Mouse (Mus musculus) stomach, embryonic 16.5 days (tissue): ENCODE measurements around the gene Apod. TPM values are rescaled to one million over a fixed set of nuclear protein-coding genes. Genes with fewer than 3 reads are reported as not detected.
"Not testable (repeated sequence)": the region's sequence is repeated elsewhere in the genome, so short reads cannot be mapped to it uniquely, and the experiment has no call there.

Source experiments
- ATAC-seq: fragments of 200-750 bp; cut with Nextera tagmentation; 2 replicates; pipeline ENCODE4 v1.8.0; 2017; ENCODE audit warnings: moderate number of reproducible peaks, moderate TSS enrichment; ENCODE audit not compliant: insufficient read depth, low FRiP score
- H3K27ac ChIP-seq: fragments of 300-500 bp; sonication (generic); 2 replicates; pipeline ENCODE4 v1.5.1; 2014; ENCODE audit warnings: low read length
- H3K27me3 ChIP-seq: fragments of 300-500 bp; sonication (generic); 2 replicates; pipeline ENCODE4 v1.6.1; 2014; ENCODE audit warnings: low read length, control low read depth, mixed read lengths; ENCODE audit not compliant: control insufficient read depth, insufficient read depth
- H3K36me3 ChIP-seq: fragments of 300-500 bp; sonication (generic); 2 replicates; pipeline ENCODE4 v1.6.1; 2014; ENCODE audit warnings: low read length; ENCODE audit not compliant: control insufficient read depth, insufficient read depth
- H3K4me1 ChIP-seq: fragments of 300-500 bp; sonication (generic); 2 replicates; pipeline ENCODE4 v1.6.1; 2014; ENCODE audit warnings: low read length, control low read depth, mixed read lengths; ENCODE audit not compliant: control insufficient read depth, insufficient read depth
- H3K4me2 ChIP-seq: fragments of 300-500 bp; sonication (generic); 2 replicates; pipeline ENCODE4 v1.6.1; 2014; ENCODE audit warnings: low read depth, low read length, mixed read lengths
- H3K4me3 ChIP-seq: fragments of 300-500 bp; sonication (generic); replicated peaks from 2 replicates; pipeline ENCODE4 v1.5.1; 2014; ENCODE audit warnings: mild to moderate bottlenecking, low read length
- H3K9ac ChIP-seq: fragments of 300-500 bp; sonication (generic); 2 replicates; pipeline ENCODE4 v1.6.1; 2014; ENCODE audit warnings: low read length
- H3K9me3 ChIP-seq: fragments of 300-500 bp; sonication (generic); replicated peaks from 2 replicates; pipeline ENCODE4 v1.6.1; 2016; ENCODE audit warnings: low read length, control low read depth; ENCODE audit not compliant: control insufficient read depth
- WGBS: fragments of 180-500 bp; shearing (Covaris S2); extraction: QIAGEN DNeasy Blood & Tissue Kit; methylation state at CpG from one replicate; pipeline ENCODE4 v1.1.7; 2014; 5-methylcytosine and 5-hydroxymethylcytosine counted together
- polyA plus RNA-seq: library from polyadenylated mRNA; unstranded; fragments of >200 nt; fragmentation: Nextera tagmentation; extraction: Ambion mirVana; gene quantifications from 2 replicates; pipeline ENCODE4 v1.2.1, GENCODE M21; 2015

The Apod gene
- polyA plus RNA-seq, 1 experiment from 2014 or later = 0.83 TPM

DNA sequence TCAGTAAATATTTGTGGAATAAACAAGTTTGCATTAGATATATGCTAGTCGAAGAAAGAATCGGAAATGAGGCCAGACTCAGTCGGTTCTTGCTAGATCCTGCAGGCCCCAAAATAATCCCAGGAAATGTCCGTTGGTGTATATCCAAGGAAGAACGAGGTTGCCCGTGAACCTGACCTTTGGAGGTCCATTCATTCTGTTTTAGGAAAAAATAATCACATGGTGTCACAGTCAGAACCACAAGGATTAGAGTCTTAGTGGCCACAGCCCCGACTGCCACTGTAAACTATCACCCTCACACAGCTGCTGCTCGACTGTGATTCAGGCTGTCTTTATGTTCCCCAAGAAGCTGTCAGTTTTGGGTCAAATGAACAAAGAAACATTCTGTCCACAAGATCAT lies 12.8 kb upstream of the Apod start:
- 58% methylated on average over 8 of the region's 8 CpGs for WGBS
- H3K4me1 ChIP-seq = no peaks in the 10 kb centered on the region
- no peak for ATAC-seq

DNA sequence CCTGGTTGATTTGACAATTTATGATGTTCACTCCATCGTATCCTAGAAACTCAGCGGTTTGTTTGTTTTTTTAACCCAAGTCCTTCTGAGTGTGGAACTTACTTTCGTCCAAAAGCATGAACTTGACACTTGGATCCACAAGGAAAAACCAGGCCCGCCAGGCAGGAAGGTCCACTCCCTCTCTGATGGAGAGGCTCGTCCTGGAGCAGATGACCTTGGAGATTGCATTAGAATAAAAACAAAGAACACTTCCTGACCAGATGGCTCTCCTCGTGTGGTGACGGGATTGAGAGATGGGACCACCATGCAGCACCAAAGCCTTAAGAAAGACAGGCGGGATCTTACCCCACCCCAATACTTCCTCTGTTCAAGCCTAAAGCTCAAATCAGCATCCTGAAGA lies 12.1 kb upstream of the Apod start:
- ATAC-seq = peak; percentile 25; the same call in 1 of the 2 replicates
- Histone ChIP-seq H3K9ac (no peak overlapping the region), H3K27ac (peak overlapping the region; percentile 32; the same call in 1 of the 2 replicates), H3K4me3 (no peak overlapping the region), H3K4me2 (no peak overlapping the region), H3K36me3 (no peaks in the 10 kb centered on the region), H3K27me3 (no peaks in the 10 kb centered on the region), H3K9me3 (no peaks in the 10 kb centered on the region), H3K4me1 (no peaks in the 10 kb centered on the region)
- 51% methylated on average over 8 of the region's 8 CpGs for WGBS

More for the DNA sequence above, 12.8 kb upstream of the Apod start:
- no peak overlapping the region for H3K4me2 ChIP-seq
- 0 out of 2 replicates have a peak overlapping the region, but pooled peaks have one; percentile 32 for H3K27ac ChIP-seq
- H3K9ac ChIP-seq = no peak overlapping the region
- H3K4me3 ChIP-seq = no peak overlapping the region
- no peaks in the 10 kb centered on the region for H3K27me3 ChIP-seq
- no peaks in the 10 kb centered on the region for H3K36me3 ChIP-seq
- H3K9me3 ChIP-seq = no peaks in the 10 kb centered on the region

DNA sequence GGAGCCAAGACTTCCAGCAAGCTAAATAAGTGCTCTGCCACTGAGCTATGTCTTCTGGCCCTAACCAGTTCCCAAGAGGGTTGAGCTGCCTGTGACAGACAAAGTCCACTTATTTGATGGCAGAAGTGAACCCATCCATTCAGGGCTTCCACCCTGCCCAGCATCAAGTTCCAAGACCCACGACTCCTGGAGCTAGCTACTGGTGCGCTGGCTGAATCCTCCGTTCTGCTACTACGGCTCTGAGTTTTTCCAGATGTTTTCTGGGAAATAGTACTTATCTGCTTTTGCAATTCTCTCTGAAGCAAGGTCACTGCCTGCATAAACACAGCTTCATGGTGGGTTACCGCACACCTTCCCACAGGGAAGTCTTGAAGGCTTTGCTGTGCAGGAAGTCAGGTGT lies 11.4 kb upstream of the Apod start:
- Histone ChIP-seq H3K9ac (no peak overlapping the region), H3K4me3 (no peak overlapping the region), H3K27me3 (no peaks in the 10 kb centered on the region), H3K4me1 (no peaks in the 10 kb centered on the region), H3K27ac (no peak overlapping the region), H3K4me2 (no peak overlapping the region), H3K36me3 (no peaks in the 10 kb centered on the region), H3K9me3 (no peaks in the 10 kb centered on the region)
- WGBS = 54% methylated on average over 5 of the region's 5 CpGs
- no peak for ATAC-seq

DNA sequence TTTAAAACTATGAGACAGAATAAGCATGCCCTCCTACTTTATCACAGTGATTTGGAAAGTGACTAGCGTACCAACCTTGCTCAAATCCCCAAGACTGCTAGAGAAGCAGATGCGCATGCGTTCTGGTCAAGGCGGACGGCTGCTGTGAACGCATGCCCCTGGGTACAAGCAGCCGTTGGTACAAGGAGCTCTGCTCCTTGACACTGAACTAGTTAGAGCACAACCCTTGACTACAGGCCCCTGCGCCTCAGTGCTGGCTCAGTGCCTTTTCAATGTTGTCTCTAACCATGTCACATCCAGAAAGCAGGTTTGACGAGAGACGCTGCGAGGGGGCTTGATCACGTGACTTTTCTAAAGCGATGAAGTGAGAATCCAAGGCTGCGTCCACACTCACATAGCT lies 10.5 kb upstream of the Apod start:
- H3K36me3 ChIP-seq = no peaks in the 10 kb centered on the region
- no peaks in the 10 kb centered on the region for H3K27me3 ChIP-seq
- H3K4me3 ChIP-seq = no peak overlapping the region
- ATAC-seq = no peak
- no peaks in the 10 kb centered on the region for H3K4me1 ChIP-seq
- H3K9me3 ChIP-seq = no peaks in the 10 kb centered on the region
- H3K27ac ChIP-seq = no peak overlapping the region
- no peak overlapping the region for H3K9ac ChIP-seq
- WGBS = 93% methylated on average over 14 of the region's 14 CpGs
- no peak overlapping the region for H3K4me2 ChIP-seq

DNA sequence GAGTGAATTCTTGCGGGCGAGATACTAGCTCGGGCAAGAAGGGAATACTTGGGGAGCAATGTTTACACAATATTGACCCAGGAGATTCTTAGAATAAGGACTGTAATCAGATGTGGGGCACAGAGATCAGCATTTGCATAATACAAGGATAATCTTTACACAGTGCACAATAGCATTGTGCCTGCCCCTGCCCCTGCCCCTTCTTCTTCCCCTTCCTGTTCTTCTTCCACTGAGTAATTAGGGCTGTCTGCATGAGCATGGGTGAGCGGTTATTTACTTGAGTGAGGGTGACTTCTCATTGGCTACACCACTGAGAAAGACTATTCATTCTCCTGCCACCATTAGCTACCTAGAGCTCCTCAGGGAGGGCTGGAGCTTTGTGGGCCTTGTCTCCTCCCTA lies 6.9 kb upstream of the Apod start:
- H3K4me3 ChIP-seq = no peak overlapping the region
- WGBS = 62% methylated on average over 4 of the region's 4 CpGs
- no peaks in the 10 kb centered on the region for H3K9me3 ChIP-seq
- no peak overlapping the region for H3K27ac ChIP-seq
- H3K4me2 ChIP-seq = no peak overlapping the region
- H3K36me3 ChIP-seq = no peaks in the 10 kb centered on the region
- no peaks in the 10 kb centered on the region for H3K27me3 ChIP-seq
- no peak overlapping the region for H3K9ac ChIP-seq
- no peak for ATAC-seq
- peaks cover 4% of the 10 kb centered on the region; the same call in 1 of the 2 replicates for H3K4me1 ChIP-seq

DNA sequence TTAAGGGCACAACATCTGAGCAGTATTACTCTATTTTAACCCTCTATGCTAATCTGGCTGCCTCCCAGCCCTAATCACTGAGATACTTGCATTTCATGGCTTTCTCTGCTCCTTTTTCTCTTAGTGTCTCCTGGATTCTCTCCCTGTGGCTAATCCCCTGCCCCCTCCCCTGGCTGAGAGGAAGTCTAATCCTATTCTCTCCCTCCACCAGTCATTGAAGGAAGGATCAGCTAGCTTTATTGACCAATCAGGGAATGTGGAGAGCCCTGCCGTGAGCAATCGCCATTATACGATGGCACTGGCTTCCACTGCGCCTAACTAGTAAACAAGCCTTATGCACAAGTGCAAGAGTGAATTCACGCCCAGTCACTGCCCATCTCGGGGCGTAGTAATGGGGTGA lies 6.3 kb upstream of the Apod start:
- no peak overlapping the region for H3K4me2 ChIP-seq
- no peak overlapping the region for H3K9ac ChIP-seq
- H3K27me3 ChIP-seq = no peaks in the 10 kb centered on the region
- no peak for ATAC-seq
- no peaks in the 10 kb centered on the region for H3K9me3 ChIP-seq
- H3K4me1 ChIP-seq = peaks cover 4% of the 10 kb centered on the region; the same call in 1 of the 2 replicates
- 73% methylated on average over 7 of the region's 7 CpGs for WGBS
- H3K27ac ChIP-seq = no peak overlapping the region
- no peaks in the 10 kb centered on the region for H3K36me3 ChIP-seq
- H3K4me3 ChIP-seq = no peak overlapping the region

DNA sequence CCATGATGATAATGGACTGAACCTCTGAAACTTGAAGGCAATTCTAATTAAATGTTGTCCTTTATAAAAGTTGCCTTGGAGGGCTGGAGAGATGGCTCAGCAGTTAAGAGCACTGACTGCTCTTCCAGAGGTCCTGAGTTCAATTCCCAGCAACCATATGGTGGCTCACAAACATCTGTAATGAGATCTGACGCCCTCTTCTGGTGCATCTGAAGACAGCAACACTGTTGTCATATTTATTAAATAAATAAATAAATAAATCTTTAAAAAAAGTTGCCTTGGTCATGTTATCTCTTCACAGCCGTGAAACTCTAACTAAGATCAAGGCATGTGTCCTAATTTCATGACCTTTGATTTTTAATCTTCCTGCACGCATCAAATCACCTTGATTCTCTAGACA lies 5.1 kb upstream of the Apod start:
- H3K9me3 ChIP-seq, ATAC-seq, H3K27me3 ChIP-seq, H3K4me1 ChIP-seq, H3K4me2 ChIP-seq, H3K36me3 ChIP-seq, H3K9ac ChIP-seq, H3K4me3 ChIP-seq: not testable (repeated sequence)
- 0 out of 2 replicates have a peak overlapping the region, but pooled peaks have one; percentile 10 for H3K27ac ChIP-seq
- 66% methylated on average over 3 of the region's 3 CpGs for WGBS

DNA sequence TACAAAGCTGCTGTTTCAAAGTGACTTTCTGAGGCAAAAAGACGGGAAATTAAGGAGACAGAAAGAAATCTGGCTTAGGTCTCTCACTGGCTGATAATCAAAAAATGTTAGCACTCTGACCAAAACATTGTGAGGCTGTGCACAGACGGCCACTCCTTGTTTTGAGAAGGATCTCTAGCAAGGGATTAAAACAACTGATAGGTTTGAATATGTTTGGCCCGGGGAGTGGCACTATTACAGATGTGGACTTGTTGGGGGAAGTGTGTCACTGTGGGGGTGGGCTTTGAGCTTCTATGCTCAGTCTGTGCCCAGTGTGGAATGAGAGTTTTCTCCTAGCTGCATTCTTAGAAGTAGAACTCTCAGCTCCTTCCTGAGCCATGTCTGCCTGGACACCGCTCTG lies 4.7 kb upstream of the Apod start:
- Histone ChIP-seq H3K9ac (no peak overlapping the region), H3K9me3 (no peaks in the 10 kb centered on the region), H3K4me3 (no peak overlapping the region), H3K36me3 (no peaks in the 10 kb centered on the region), H3K27me3 (no peaks in the 10 kb centered on the region), H3K4me2 (no peak overlapping the region), H3K4me1 (peaks cover 7% of the 10 kb centered on the region), H3K27ac (0 out of 2 replicates have a peak overlapping the region, but pooled peaks have one; percentile 10)
- 44% methylated on average over 4 of the region's 4 CpGs for WGBS
- no peak for ATAC-seq

DNA sequence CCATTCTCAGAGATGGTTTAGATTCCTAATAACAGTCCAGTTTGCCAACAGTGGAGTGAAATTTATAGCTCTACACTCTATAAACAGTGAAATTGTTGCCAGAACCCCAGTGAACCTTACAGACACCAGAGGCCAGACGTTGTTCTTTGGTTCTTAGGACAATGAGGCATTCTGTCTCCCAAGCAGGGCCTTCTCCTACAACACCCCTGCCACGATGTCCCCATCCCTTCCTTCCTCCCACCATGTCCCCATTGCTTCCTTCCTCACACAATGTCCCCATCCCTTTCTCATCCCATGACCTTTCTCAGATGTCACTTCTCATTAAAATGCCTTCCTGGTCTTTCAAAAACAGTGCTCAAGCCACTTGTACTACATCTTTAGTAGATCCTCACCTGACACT lies 3.8 kb upstream of the Apod start:
- ATAC-seq = no peak
- H3K27ac ChIP-seq = no peak overlapping the region
- H3K4me1 ChIP-seq = peaks cover 8% of the 10 kb centered on the region
- no peaks in the 10 kb centered on the region for H3K36me3 ChIP-seq
- 45% methylated on average over 2 of the region's 2 CpGs for WGBS
- no peak overlapping the region for H3K4me2 ChIP-seq
- H3K9me3 ChIP-seq = no peaks in the 10 kb centered on the region
- H3K9ac ChIP-seq = no peak overlapping the region
- H3K4me3 ChIP-seq = no peak overlapping the region
- no peaks in the 10 kb centered on the region for H3K27me3 ChIP-seq
